Mouse (Mus musculus): ENCODE measurements around the gene Zfp667. TPM values are rescaled to one million over a fixed set of nuclear protein-coding genes. Genes with fewer than 3 reads are reported as not detected.
A peak's percentile ranks its signal among the peaks of the same experiment; 100 is the strongest.
"Not testable (repeated sequence)": the region's sequence is repeated elsewhere in the genome, so short reads cannot be mapped to it uniquely, and the experiment has no call there.

The Zfp667 gene
- total RNA-seq, 2 experiments from 2014 or later = 3.3 to 4.2 TPM

DNA sequence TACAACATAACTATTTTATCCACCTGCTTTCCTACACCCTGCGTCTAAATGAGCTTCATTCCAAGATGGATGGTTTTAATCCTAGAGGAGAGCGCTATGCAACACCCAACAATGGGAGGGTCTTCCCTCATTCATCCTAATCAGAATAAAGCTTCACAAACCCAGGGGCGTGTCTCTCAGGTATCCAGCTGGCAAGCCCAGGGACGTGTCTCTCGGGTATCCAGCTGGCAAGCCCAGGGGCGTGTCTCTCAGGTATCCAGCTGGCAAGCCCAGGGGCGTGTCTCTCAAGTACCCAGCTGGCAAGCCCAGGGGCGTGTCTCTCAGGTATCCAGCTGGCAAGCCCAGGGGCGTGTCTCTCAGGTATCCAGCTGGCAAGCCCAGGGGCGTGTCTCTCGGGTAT is 14.4 kb downstream of the Zfp667 start:
- DNase-seq (ENCODE audit: low spot score) = not testable (repeated sequence)

DNA sequence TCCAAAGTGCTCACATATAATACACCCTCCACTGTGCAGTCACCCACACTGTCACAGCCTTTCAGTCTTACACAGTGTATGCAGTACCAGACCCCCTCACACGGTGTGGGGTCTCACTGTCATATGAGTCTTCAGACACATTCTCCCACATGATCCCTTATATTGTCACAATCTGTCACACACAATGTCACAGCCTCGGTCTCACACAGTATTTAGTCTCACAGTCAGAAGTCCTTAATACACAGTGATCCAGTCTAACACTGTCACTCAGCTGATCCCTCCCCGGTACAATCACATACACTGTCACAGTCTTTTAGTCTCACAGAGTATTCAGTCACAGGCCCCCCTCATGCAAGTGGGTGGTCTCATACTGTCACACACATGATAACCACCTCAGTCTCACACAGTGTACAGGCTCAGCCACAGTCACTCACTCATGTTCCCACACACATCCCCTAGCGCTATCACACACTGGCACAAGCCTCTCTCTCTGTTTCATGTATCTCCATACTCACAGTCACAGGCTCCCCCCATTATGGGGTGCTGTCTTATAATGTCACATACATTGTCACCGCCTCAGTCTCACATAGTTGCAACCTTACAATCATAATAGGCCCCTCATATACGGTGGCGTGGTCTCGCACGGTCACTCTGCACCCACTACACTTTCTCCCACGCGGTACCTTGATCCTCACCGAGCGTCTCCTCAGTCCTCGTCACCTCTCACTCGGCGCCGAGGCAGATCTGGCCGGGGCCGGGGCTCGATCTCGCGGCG is 44.3 kb downstream of the Zfp667 start:
- DNase-seq (ENCODE audit: low spot score) = no peak

DNA sequence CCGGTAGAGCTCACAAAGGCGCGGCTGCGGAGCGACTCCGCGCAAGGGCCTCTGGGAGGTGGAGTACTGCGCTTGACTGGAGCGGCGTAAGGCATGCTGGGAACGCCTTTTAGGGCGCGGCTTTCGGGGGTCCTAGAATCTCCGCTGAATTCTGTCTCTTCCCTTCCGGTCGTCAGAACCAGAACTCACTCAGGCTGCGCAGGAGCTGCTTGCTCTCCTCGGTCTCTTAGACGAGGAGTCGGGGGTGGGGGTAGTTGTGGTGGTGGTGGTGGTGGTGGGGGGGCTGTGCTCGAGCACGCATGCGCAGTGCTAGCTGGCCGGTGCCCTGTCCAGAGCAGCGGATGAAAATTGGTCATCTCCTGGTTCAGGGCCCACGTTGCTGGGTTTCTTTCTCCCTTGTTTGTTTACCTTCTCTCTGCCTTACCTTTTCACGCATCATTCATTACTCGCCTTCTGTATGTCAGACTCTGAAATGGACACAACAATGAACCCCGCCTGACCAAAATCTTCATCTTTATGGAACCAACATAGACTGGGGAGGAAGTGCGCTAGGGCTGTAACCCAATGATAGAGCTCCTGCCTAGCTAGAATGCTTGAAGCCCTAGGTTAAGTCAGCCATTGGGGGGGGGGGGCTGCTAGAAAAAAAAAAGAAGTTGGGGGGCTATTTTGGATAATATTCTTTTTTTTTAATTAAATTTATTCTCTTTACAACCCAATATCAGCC is 45.0 kb downstream of the Zfp667 start, which contains the start of gene Zfp583:
Zfp583 (minus strand) TSS at position 53 of the 724 bp plus-strand sequence.
- DNase-seq (ENCODE audit: low spot score) = peak; percentile 73

DNA sequence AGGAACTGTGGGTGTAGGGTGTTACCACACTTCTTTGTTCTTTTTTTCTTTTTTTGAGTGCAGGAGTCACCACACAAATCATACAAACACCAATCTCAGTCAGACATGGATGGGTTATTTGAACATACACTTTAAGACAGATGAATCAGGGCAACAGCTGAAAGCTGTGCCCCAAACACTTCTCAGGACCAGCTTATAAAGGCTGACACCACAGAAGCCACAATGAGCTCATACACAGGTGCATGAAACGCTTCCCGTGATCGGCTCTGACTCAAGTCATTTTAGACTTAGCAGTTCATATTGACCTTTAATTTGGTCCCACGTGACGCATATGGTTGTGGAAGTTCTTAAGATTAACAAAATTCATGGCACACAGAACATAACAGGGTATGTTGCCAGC is 53.5 kb downstream of the Zfp667 start:
- DNase-seq (ENCODE audit: low spot score) = no peak

DNA sequence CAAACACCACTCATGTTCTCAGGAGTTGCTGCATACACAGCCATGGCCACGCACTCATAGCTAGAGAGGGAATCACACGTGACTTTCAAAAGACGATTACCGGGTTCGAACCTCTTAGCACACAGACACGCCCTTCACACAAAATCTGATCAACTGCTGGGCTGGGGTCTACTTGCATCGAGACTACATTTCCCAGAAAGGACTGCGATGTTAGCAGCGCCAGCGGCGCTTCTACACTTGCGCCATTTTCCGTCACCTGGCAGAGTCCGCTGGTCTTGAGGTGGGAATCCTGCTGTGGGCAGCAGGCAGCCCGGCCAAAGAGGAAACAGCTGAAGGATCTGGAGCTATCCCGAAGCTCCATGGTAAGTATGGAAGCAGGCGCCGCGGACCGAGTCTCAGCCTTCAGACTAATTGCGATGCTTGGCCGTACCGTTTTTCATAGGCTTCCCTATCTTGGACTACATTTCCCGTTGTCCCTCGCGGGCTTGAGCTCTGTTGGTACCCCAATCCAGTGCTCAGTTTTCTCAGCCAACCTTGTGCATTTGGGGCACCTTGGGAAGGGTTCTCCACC is 57.2 kb downstream of the Zfp667 start, which contains the start of gene Gm3854:
Gm3854 (plus strand) TSS at position 259 of the 571 bp plus-strand sequence.
- DNase-seq (ENCODE audit: low spot score) = peak; percentile 45

DNA sequence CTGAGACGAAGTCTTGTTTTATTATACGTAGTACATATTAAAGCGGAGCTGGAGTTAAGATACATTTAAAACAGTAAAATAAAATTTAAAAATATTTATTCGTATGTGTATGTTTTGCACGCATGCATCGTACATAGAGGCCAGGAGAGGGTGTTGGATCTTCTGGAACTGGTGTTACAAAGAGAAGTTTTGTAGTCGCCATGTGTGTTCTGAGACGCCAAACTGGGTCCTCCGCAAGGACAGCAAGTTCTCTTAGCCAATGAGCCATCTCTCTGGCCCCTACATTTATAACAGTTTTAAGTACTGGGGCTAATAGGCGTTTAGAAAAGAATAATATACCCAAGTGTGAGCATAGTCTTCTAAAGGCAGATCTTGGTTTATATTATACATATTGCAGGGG is 57.7 kb downstream of the Zfp667 start:
- DNase-seq (ENCODE audit: low spot score) = no peak

Other genes with a start within 250 kb of the Zfp667 start
- not detected for gene Nlrp4c, start 241.4 kb upstream of the Zfp667 start, total RNA-seq (2021)
- 10 to 100 TPM; 27.2 to 27.6 TPM for gene Zfp787, start 130.6 kb upstream of the Zfp667 start, total RNA-seq (2021)
- gene Zfp444, start 114.4 kb upstream of the Zfp667 start, total RNA-seq (2021) = 10 to 100 TPM in 1 of 2 experiments, 1 to 10 TPM in 1; 6.3 to 10.0 TPM
- gene Galp, start 89.5 kb upstream of the Zfp667 start, total RNA-seq (2021) = not detected
- not detected for gene Zscan5b, start 64.3 kb upstream of the Zfp667 start, total RNA-seq (2021)
- gene Epp13, start 33.9 kb upstream of the Zfp667 start, total RNA-seq (2021) = not detected
- under 1 TPM; 0.43 to 0.50 TPM for gene Zfp583, start 44.7 kb downstream of the Zfp667 start, total RNA-seq (2021)
- under 1 TPM; 0.32 to 0.45 TPM for gene Gm3854, start 57.2 kb downstream of the Zfp667 start, total RNA-seq (2021)
- 1 to 10 TPM; 1.8 to 2.5 TPM for gene Zfp78, start 76.7 kb downstream of the Zfp667 start, total RNA-seq (2021)
- 1 to 10 TPM in 1 of 2 experiments, under 1 TPM in 1; 0.90 to 1.0 TPM for gene Zfp28, start 96.7 kb downstream of the Zfp667 start, total RNA-seq (2021)
- gene Smim17, start 112.1 kb downstream of the Zfp667 start, total RNA-seq (2021) = under 1 TPM; 0.12 to 0.16 TPM
- not detected for gene Gm20715, start 123.7 kb downstream of the Zfp667 start, total RNA-seq (2021)
- not detected for gene Olfr1344, start 152.1 kb downstream of the Zfp667 start, total RNA-seq (2021)
- gene Olfr1336, start 169.6 kb downstream of the Zfp667 start, total RNA-seq (2021) = not detected
- not detected for gene Olfr1346, start 180.5 kb downstream of the Zfp667 start, total RNA-seq (2021)
- not detected for gene Olfr5, start 200.4 kb downstream of the Zfp667 start, total RNA-seq (2021)
- gene Olfr1347, start 213.2 kb downstream of the Zfp667 start, total RNA-seq (2021) = not detected
- not detected for gene Olfr1348, start 222.2 kb downstream of the Zfp667 start, total RNA-seq (2021)
- gene Olfr1349, start 236.4 kb downstream of the Zfp667 start, total RNA-seq (2021) = not detected